Mouse (Mus musculus): ENCODE measurements around the gene Gpr68.

DNA sequence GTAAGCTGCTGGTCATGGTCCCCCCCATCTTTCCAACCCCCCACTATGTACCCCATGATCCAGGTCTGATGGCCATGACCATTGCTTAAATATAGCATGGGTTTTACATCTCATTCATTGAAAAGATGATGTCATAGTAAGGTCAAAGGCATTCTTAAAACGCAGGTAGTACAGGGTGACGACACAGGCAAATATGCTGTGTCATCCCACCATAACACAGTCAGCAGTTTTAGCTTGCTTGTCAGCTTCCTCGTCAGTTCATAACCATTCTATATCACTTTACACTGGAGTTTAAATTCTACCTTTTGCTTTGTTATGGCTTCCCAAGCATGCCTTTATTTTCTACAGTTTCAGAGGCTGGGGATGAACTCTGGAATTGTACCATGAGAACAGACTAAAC, 45.7 kb downstream of the Gpr68 start:
- TF ChIP-seq CTCF (IDR thresholded peaks at IDR 0.05; ENCODE audit: extremely low read depth, insufficient read depth, low read length) (no peak), POLR2A (IDR thresholded peaks at IDR 0.05; ENCODE audit: extremely low read depth, insufficient read depth, low read length) (no peak)

Data from cortical plate, adult 2 months (tissue).